Mouse (Mus musculus): Measurements from ENCODE around the gene Gm5431. TPM values are rescaled to one million over a fixed set of nuclear protein-coding genes. Genes with fewer than 3 reads are reported as not detected.

Gene Gm5431
- polyA plus RNA-seq, 1 experiment, result 53.0 TPM

DNA sequence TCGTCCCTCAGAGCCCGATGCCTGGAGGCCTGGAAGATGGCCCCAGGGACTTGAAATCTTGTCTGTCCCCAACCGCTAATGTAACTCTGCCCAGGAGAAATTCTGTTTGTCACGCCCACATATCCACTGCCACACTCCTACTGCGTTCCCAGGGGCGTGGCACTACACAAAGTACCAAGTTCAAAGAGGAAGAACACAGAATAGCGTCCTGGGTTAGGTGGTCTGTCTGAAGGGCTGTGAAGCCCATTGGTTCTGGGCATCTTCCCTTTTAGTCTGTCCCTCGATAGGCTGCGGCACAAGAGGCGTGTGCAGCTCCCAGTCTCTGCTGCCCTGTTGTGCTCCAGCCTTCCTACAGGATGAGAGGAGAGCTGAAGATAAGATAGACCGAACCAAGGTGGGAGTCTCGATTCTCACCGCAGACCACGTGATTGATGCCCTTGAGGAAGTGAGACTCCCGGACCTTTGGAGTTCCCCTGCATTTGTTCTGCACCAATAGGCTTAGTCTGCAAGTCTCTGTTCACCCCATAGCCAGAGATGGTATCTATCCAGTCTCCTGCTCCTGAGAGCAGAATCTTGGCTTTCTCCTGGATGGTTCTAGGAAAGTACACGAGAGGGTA, 63.7 kb downstream of the Gm5431 start:
- Histone ChIP-seq H3K4me3 (ENCODE audit: insufficient read depth, low read length) (peak overlapping the region; percentile 86), H3K27ac (ENCODE audit: insufficient read depth, low read depth, low read length) (peak overlapping the region; percentile 2; the same call in 1 of the 2 replicates), H3K4me1 (ENCODE audit: control insufficient read depth, insufficient read depth, low read length) (peaks cover 4% of the 10 kb centered on the region)
- no peak for TF ChIP-seq CTCF (IDR thresholded peaks at IDR 0.05; ENCODE audit: low read depth, low read length)

Other genes starting within 250 kb of the Gm5431 start
- gene Rack1, start 101.9 kb downstream of the Gm5431 start, polyA plus RNA-seq (2012; ENCODE audit: insufficient read depth, insufficient read length, missing spikeins), result 1,563 and 1,726 TPM in 2 replicates
- gene Trim41, start 84.9 kb downstream of the Gm5431 start, polyA plus RNA-seq (2012; ENCODE audit: insufficient read depth, insufficient read length, missing spikeins), result 55.5 and 64.4 TPM in 2 replicates
- gene Trim7, start 76.1 kb downstream of the Gm5431 start, polyA plus RNA-seq (2012; ENCODE audit: insufficient read depth, insufficient read length, missing spikeins), result 1.0 and 1.1 TPM in 2 replicates
- gene Gm12184, start 75.6 kb downstream of the Gm5431 start, polyA plus RNA-seq (2012; ENCODE audit: insufficient read depth, insufficient read length, missing spikeins), result 4.8 and 11.3 TPM in 2 replicates
- 79.4 and 80.7 TPM in 2 replicates for gene Irgm1, start 30.5 kb downstream of the Gm5431 start, polyA plus RNA-seq (2012; ENCODE audit: insufficient read depth, insufficient read length, missing spikeins)
- gene Psme2b, start 44.0 kb upstream of the Gm5431 start, polyA plus RNA-seq (2012; ENCODE audit: insufficient read depth, insufficient read length, missing spikeins), result 68.9 and 82.5 TPM in 2 replicates
- gene Olfr56, start 76.7 kb upstream of the Gm5431 start, polyA plus RNA-seq (2012; ENCODE audit: insufficient read depth, insufficient read length, missing spikeins), result 1.0 and 1.3 TPM in 2 replicates
- 27.3 and 32.4 TPM in 2 replicates for gene 9930111J21Rik1, start 77.2 kb upstream of the Gm5431 start, polyA plus RNA-seq (2012; ENCODE audit: insufficient read depth, insufficient read length, missing spikeins)
- 2.7 and 3.7 TPM in 2 replicates for gene Gm12185, start 90.0 kb upstream of the Gm5431 start, polyA plus RNA-seq (2012; ENCODE audit: insufficient read depth, insufficient read length, missing spikeins)
- gene Tgtp1, start 92.0 kb upstream of the Gm5431 start, polyA plus RNA-seq (2012; ENCODE audit: insufficient read depth, insufficient read length, missing spikeins), result 2.3 and 5.8 TPM in 2 replicates
- gene 9930111J21Rik2, start 149.0 kb upstream of the Gm5431 start, polyA plus RNA-seq (2012; ENCODE audit: insufficient read depth, insufficient read length, missing spikeins), result 72.7 and 91.8 TPM in 2 replicates
- gene Tgtp2, start 162.0 kb upstream of the Gm5431 start, polyA plus RNA-seq (2012; ENCODE audit: insufficient read depth, insufficient read length, missing spikeins), result 11.8 and 21.4 TPM in 2 replicates
- 49.2 and 51.9 TPM in 2 replicates for gene Ifi47, start 174.4 kb upstream of the Gm5431 start, polyA plus RNA-seq (2012; ENCODE audit: insufficient read depth, insufficient read length, missing spikeins)
- not detected in 2 replicates for gene Olfr1396, start 212.7 kb upstream of the Gm5431 start, polyA plus RNA-seq (2012; ENCODE audit: insufficient read depth, insufficient read length, missing spikeins)
- gene Olfr1395, start 240.1 kb upstream of the Gm5431 start, polyA plus RNA-seq (2012; ENCODE audit: insufficient read depth, insufficient read length, missing spikeins), result not detected in 2 replicates

All from bone marrow macrophage, adult 2 months (primary cell).